Mouse (Mus musculus) midbrain, embryonic 16.5 days (tissue): ENCODE results near the gene Pip4k2b. TPM values are rescaled to one million over a fixed set of nuclear protein-coding genes. Genes with fewer than 3 reads are reported as not detected.
A peak's percentile ranks its signal among the peaks of the same experiment; 100 is the strongest.
"Not testable (repeated sequence)": the region's sequence is repeated elsewhere in the genome, so short reads cannot be mapped to it uniquely, and the experiment has no call there.

ENCODE experiments used
- ATAC-seq: fragments of 200-750 bp; cut with Nextera tagmentation; 2 replicates; pipeline ENCODE4 v1.8.0; 2017; ENCODE audit warnings: moderate TSS enrichment
- H3K27ac ChIP-seq: fragments of 300-500 bp; sonication (generic); 2 replicates; pipeline ENCODE4 v1.5.1; 2014; ENCODE audit warnings: mild to moderate bottlenecking, low read length, mixed read lengths
- H3K27me3 ChIP-seq: fragments of 300-500 bp; sonication (generic); 2 replicates; pipeline ENCODE4 v1.6.1; 2014; ENCODE audit warnings: low read depth, low read length, mixed read lengths; ENCODE audit not compliant: control insufficient read depth, insufficient read depth
- H3K36me3 ChIP-seq: fragments of 300-500 bp; sonication (generic); 2 replicates; pipeline ENCODE4 v1.6.1; 2014; ENCODE audit warnings: mild to moderate bottlenecking, low read length, moderate library complexity, mixed read lengths; ENCODE audit not compliant: control insufficient read depth, insufficient read depth
- H3K4me1 ChIP-seq: fragments of 300-500 bp; sonication (generic); 2 replicates; pipeline ENCODE4 v1.6.1; 2014; ENCODE audit warnings: mild to moderate bottlenecking, low read length, mixed read lengths; ENCODE audit not compliant: control insufficient read depth, insufficient read depth
- H3K4me2 ChIP-seq: fragments of 300-500 bp; sonication (generic); 2 replicates; pipeline ENCODE4 v1.6.1; 2014; ENCODE audit warnings: mild to moderate bottlenecking, low read length, mixed read lengths
- H3K4me3 ChIP-seq: fragments of 300-500 bp; sonication (generic); 2 replicates; pipeline ENCODE4 v1.5.1; 2014; ENCODE audit warnings: low read depth, mild to moderate bottlenecking, low read length, moderate library complexity, mixed read lengths
- H3K9ac ChIP-seq: fragments of 300-500 bp; sonication (generic); 2 replicates; pipeline ENCODE4 v1.6.1; 2014; ENCODE audit warnings: low read depth, low read length, mixed read lengths
- H3K9me3 ChIP-seq: fragments of 300-500 bp; sonication (generic); replicated peaks from 2 replicates; pipeline ENCODE4 v1.6.1; 2014; ENCODE audit warnings: mild to moderate bottlenecking, low read length, mixed read lengths; ENCODE audit not compliant: control insufficient read depth, poor library complexity, severe bottlenecking
- WGBS: fragments of 180-500 bp; shearing (Covaris S2); extraction: QIAGEN DNeasy Blood & Tissue Kit; methylation state at CpG from one replicate; pipeline ENCODE4 v1.1.7; 2014; 5-methylcytosine and 5-hydroxymethylcytosine counted together
- polyA plus RNA-seq: library from polyadenylated mRNA; unstranded; fragments of >200 nt; fragmentation: Nextera tagmentation; extraction: Ambion mirVana; gene quantifications from 2 replicates; pipeline ENCODE4 v1.2.1, GENCODE M21; 2015

Gene Pip4k2b
- polyA plus RNA-seq, 1 experiment from 2014 or later, result 5.1 TPM

DNA sequence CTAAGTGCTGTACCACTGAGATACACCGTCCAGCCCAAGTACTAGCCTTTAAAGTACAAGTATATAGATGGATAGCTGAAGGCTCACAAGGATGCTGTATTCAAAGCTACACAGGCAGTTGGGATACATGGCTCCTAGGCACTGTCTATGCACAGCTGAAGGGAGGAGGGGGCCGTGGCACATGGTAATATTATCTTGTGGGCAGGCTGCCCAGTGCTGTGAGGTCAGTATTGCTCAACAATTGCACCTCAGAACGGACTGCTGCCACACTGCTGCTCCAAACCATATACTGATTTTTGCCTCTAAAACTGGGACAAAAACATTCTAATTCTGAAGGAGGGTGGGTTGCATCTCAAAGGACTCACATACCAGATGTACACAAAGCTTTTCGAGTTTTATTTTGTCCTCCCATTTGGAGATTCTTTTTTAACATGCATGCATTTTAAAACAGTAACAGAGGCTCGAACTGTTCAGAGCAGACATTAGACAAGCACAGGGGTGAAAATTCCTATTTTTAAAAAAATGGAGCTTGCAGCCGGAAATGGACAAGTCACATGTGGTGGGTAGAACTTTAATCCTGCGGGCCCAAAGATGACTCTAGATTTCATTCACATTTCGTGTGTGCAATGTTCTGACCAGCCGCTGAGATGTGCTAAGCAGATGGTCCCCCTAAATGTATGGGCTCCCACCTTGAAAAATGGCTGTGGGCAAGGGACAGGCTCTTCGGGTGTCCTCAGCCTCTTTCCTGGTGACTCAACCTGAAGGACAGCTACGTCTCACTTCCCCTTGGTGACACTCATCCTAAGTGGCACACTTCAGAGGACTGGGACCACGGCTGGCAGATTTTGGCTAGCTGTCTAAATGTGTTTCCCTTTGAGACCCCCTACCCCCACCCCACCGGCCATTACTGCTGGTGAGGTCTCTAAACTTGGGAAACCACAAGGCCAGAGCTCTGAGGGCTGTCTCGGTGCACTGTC is 29.4 kb downstream of the Pip4k2b start:
- H3K36me3 ChIP-seq, result peaks cover 44% of the 10 kb centered on the region
- H3K9ac ChIP-seq, result no peak overlapping the region
- H3K4me2 ChIP-seq, result no peak overlapping the region
- no peak overlapping the region for H3K27ac ChIP-seq
- 95% methylated on average over 14 of the region's 14 CpGs for WGBS
- no peak overlapping the region for H3K4me3 ChIP-seq
- no peaks in the 10 kb centered on the region for H3K9me3 ChIP-seq
- ATAC-seq, result no peak
- H3K4me1 ChIP-seq, result no peaks in the 10 kb centered on the region
- H3K27me3 ChIP-seq, result no peaks in the 10 kb centered on the region

DNA sequence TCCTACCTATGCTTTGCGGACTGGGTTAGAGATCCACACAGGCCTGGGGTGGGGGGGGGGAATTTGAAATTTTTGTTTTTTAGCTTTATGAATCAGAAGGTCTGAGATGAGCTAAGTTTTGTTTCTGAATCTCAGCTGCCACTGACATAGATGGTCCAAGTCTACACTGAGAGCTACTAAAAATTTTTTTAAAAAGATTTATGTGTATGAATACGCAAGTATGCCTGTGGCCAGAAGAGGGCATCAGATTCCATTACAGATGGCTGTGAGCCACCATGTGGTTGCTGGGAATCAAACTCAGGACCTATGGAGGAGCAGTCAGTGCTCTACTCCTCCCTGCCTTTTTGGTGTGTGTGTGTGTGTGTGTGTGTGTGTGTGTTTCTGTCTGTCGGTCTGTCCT is 30.1 kb downstream of the Pip4k2b start:
- H3K27ac ChIP-seq, result no peak overlapping the region
- H3K4me3 ChIP-seq, result no peak overlapping the region
- H3K9me3 ChIP-seq, result no peaks in the 10 kb centered on the region
- no peak overlapping the region for H3K9ac ChIP-seq
- no peaks in the 10 kb centered on the region for H3K27me3 ChIP-seq
- 94% methylated on average over 3 of the region's 3 CpGs for WGBS
- H3K4me2 ChIP-seq, result no peak overlapping the region
- H3K36me3 ChIP-seq, result peaks cover 37% of the 10 kb centered on the region
- no peaks in the 10 kb centered on the region for H3K4me1 ChIP-seq
- ATAC-seq, result no peak

DNA sequence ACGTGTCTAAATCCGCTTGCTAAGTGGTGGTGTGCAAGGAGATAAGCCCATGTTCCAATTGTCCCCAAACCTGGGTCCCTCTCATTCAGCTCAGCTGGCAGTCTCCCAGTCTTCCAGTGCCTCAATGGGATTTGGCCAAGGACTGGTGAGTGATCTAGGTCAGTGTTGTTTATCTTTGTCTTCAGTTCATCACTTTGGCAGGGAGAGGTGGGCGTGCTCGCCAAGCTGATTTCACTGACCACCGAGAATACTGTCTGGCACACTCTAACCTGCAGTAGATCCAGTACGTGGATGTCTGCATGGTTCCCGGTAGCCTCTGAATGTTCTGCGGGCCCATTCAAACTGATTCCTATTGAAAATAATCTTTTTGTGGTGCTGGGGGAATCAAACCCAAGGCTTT is 30.6 kb downstream of the Pip4k2b start:
- no peak overlapping the region for H3K9ac ChIP-seq
- H3K36me3 ChIP-seq, result peaks cover 35% of the 10 kb centered on the region
- H3K4me2 ChIP-seq, result no peak overlapping the region
- no peak overlapping the region for H3K4me3 ChIP-seq
- H3K9me3 ChIP-seq, result no peaks in the 10 kb centered on the region
- ATAC-seq, result no peak
- H3K4me1 ChIP-seq, result no peaks in the 10 kb centered on the region
- H3K27ac ChIP-seq, result no peak overlapping the region
- no peaks in the 10 kb centered on the region for H3K27me3 ChIP-seq
- WGBS, result 84% methylated on average over 8 of the region's 8 CpGs

DNA sequence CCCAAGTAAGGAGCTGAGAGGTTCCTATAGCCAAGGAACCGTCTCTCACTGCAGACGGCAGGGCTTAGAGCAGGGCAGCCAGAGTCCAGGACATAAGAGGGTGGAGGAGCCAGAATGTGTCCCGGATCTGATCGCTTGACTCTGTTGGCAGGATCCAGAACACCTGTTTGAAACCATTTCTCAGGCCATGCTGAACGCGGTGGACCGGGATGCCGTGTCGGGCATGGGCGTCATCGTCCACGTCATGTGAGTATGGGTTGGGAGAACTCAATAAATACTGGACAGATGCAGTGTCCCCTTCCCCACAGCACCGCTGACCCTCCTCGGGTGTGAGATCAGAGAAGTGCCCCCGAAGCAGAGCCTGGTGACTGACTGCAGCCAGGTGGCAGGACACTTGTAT is 32.2 kb downstream of the Pip4k2b start:
- ATAC-seq, result no peak
- Histone ChIP-seq H3K4me1 (no peaks in the 10 kb centered on the region), H3K27ac (no peak overlapping the region), H3K4me3 (no peak overlapping the region), H3K4me2 (no peak overlapping the region), H3K9ac (no peak overlapping the region), H3K9me3 (no peaks in the 10 kb centered on the region), H3K27me3 (no peaks in the 10 kb centered on the region), H3K36me3 (peaks cover 31% of the 10 kb centered on the region)
- WGBS, result 95% methylated on average over 15 of the region's 15 CpGs

DNA sequence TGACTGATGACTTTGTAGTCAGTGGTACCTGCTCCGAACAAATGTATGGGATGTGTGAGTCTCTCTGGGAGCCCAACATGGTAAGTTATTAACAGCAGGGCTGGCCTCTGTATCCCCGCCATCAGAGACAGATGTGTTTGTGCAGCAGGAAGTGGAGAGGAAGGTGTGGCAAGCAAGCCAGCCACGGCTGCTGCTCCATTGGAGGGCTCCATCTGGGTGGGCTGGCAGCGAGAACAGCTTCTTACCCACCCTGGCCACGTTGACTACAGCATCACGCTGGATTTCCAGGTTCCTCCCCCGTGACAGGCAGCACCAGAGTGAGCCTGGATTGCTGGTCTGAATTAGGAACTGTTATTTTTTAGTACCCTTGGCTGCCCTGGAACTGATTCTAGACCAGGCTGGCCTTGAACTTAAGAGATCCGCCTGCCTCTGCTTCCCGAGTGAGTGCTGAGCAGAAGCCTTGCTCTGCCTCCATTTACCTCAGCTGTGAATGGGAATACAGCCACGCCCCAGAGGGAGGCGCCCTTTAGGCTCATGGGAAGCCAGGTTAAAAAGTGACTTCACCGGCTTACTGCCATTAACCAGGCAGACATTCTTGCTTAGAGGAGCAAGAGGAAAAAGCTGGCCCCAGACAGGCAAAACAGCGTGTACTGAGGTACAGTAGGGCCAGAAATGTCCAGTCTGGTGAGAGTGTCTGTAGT is 33.2 kb downstream of the Pip4k2b start:
- no peak for ATAC-seq
- WGBS, result 87% methylated on average over 13 of the region's 13 CpGs
- Histone ChIP-seq H3K27ac (no peak overlapping the region), H3K9ac (no peak overlapping the region), H3K4me1 (no peaks in the 10 kb centered on the region), H3K36me3 (peaks cover 32% of the 10 kb centered on the region), H3K4me3 (no peak overlapping the region), H3K27me3 (no peaks in the 10 kb centered on the region), H3K4me2 (no peak overlapping the region), H3K9me3 (no peaks in the 10 kb centered on the region)

DNA sequence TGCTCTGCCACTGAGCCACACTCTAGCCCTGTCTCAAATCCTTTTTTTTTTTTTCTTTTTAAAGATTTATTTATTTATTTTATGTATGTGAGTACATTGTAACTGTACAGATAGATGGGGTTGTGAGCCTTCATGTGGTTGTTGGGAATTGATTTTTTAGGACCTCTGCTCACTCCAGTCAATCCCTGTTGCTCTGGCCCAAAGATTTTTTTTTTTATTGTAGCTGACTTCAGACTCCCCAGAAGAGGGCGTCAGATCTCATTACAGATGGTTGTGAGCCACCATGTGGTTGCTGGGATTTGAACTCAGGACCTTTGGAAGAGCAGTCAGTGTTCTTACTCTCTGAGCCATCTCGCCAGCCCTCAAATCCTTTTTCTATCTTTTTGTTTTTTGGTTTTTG is 34.4 kb downstream of the Pip4k2b start:
- WGBS, result 81% methylated on average over 2 of the region's 2 CpGs
- not testable (repeated sequence) for H3K4me1 ChIP-seq, H3K9me3 ChIP-seq, H3K27ac ChIP-seq, H3K27me3 ChIP-seq, H3K9ac ChIP-seq, ATAC-seq, H3K4me3 ChIP-seq, H3K4me2 ChIP-seq
- peaks cover 30% of the 10 kb centered on the region for H3K36me3 ChIP-seq

DNA sequence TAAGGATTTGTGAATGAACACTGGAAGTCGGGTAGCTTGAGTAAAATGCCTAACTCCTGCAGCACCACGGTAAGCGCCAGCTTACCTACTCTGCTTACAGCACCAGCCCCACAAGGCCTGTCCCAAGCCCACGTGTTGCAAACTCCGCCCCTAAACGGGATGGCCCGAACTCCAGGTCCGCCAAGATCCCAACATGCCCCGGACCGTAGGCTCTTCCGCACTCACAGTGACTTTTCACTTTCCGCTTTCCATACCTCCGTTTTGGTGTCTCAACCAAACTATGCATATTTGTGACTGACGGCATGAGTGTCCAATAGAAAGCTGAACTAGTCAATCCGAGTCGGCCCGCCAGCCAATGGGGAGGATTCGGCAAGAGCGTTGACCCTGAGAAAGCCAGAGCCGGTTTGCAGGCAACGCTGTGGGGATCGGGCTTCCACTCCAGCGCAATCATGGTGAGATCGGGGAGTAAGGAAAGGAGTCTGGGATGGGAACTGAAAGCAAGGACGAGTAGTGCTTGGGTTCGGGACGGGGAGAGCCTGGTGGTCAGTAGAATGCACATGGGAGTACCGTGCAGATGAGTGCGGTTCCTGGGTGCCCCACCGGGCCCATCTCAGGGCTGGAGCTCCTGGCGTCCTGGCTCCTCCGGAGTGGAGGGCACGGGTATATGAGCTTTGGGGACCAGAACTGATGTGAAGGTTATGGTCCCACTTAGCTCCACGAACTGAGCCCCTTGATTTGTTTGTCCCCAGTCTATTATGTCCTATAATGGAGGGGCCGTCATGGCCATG is 41.3 kb downstream of the Pip4k2b start, which contains the start of gene Psmb3:
TSS of gene Psmb3 (plus strand) at position 361 of the 788 bp plus-strand sequence.
- WGBS, result under 1% methylated on average over 35 of the region's 35 CpGs
- H3K4me3 ChIP-seq, result peak within 1 kb of the TSS; percentile 52
- ATAC-seq, result peak; percentile 92

DNA sequence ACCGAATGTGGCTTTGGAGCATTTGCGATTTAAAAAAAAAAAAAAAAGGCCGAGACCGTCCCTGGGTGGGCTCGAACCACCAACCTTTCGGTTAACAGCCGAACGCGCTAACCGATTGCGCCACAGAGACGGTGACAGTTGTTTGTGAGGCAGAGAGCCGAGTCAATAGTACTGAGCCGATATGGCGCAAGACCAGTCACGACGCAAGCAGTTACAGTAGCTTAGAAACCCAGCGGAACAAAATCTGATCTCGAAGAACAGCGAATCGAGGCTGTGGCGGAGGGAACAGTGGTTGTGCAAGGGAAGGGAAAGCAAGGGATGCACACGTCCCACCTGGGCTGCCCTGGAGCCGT is 42.1 kb downstream of the Pip4k2b start:
- H3K9me3 ChIP-seq, result no peaks in the 10 kb centered on the region
- H3K4me2 ChIP-seq, result peak overlapping the region; percentile 66
- peak; percentile 9 for ATAC-seq
- peak overlapping the region; percentile 90 for H3K27ac ChIP-seq
- no peaks in the 10 kb centered on the region for H3K27me3 ChIP-seq
- WGBS, result under 1% methylated on average over 24 of the region's 24 CpGs
- peaks cover 7% of the 10 kb centered on the region for H3K36me3 ChIP-seq
- peak overlapping the region; percentile 78 for H3K9ac ChIP-seq
- peaks cover 26% of the 10 kb centered on the region for H3K4me1 ChIP-seq
- peak overlapping the region; percentile 52 for H3K4me3 ChIP-seq

More for the DNA sequence above, 41.3 kb downstream of the Pip4k2b start, which contains the start of gene Psmb3:
- peak within 1 kb of the TSS; percentile 78 for H3K9ac ChIP-seq
- H3K27me3 ChIP-seq, result no peaks in the 10 kb centered on the region
- H3K4me1 ChIP-seq, result peaks cover 23% of the 10 kb centered on the region
- peak within 1 kb of the TSS; percentile 80 for H3K4me2 ChIP-seq
- no peaks in the 10 kb centered on the region for H3K9me3 ChIP-seq
- H3K36me3 ChIP-seq, result peaks cover 9% of the 10 kb centered on the region
- peak within 1 kb of the TSS; percentile 90 for H3K27ac ChIP-seq
